In genomic region chr7:112679171-112679512, GRCm38 (mm10) we compare ENCODE assay signal across 9 mouse cellular contexts. TPM values are rescaled to one million over a fixed set of nuclear protein-coding genes. Genes with fewer than 3 reads are reported as not detected.
DNase-seq lines count a peak whose midpoint lies in the region; ATAC-seq and TF ChIP-seq lines count a peak whose summit lies in the region.
"Had no signal": no experiment of that assay in that cellular context is flagged by ENCODE, and none has a peak within 500 bp of the region (broad histone marks: within the 10 kb centered on the region; RNA-seq: fewer than 3 reads in every experiment).

Tead1 (plus strand) TSS chr7:112679318.

- TF ChIP-seq CTCF in cerebellum, adult 2 months (IDR thresholded peaks at IDR 0.05; ENCODE audit: borderline replicate concordance, insufficient read depth, low read depth, low read length) = no peak
- no peak for TF ChIP-seq CTCF in lung, embryonic 14.5 days (IDR thresholded peaks at IDR 0.05; ENCODE audit: low read depth)

- DNase-seq in Muller cell, postnatal 12 days (ENCODE audit: inconsistent ontology term) = peak; percentile 97
- peak; percentile 91 to 98 for DNase-seq in cerebellum, adult 2 months
- peak; percentile 67 to 94 for DNase-seq in frontal cortex, adult 2 months (ENCODE audit: extremely low spot score in 1 of 2, low spot score in 1 of 2)
- DNase-seq in heart, postnatal 4 days = peak; percentile 99
- peak; percentile 80 for DNase-seq in layer of hippocampus, adult 9-11 months
- peak; percentile 96 for DNase-seq in lung, embryonic 14.5 days
- peak; percentile 98 for DNase-seq in ovary, postnatal 36 days (ENCODE audit: low spot score)
- DNase-seq in thymus, postnatal 25 days = peak; percentile 40

- peak; percentile 51; the same call in 1 of the 2 replicates for TF ChIP-seq POLR2A in cerebellum, adult 2 months (IDR thresholded peaks at IDR 0.05; ENCODE audit: borderline replicate concordance, insufficient read depth, low read length)

- no peaks in the 10 kb centered on the region for H3K36me3 ChIP-seq in lung, embryonic 14.5 days (ENCODE audit: insufficient read depth)

- no peak within 1 kb of the TSS for H3K27ac ChIP-seq in cerebellum, adult 2 months (ENCODE audit: insufficient read depth, low read length)
- H3K27ac ChIP-seq in lung, embryonic 14.5 days (ENCODE audit: low read depth) = peak within 1 kb of the TSS; percentile 99

- WGBS in cerebellum, adult 2 months = 1% methylated on average over 55 of the region's 57 CpGs
- under 1% methylated on average over 41 of the region's 57 CpGs for WGBS in lung, embryonic 14.5 days

- H3K4me2 ChIP-seq in lung, embryonic 14.5 days = peak within 1 kb of the TSS; percentile 87

- no peaks in the 10 kb centered on the region for H3K27me3 ChIP-seq in cerebellum, adult 2 months (ENCODE audit: control insufficient read depth, insufficient read depth, low read length)
- H3K27me3 ChIP-seq in lung, embryonic 14.5 days (ENCODE audit: insufficient read depth, low read length) = no peaks in the 10 kb centered on the region

- peak within 1 kb of the TSS; percentile 99 for H3K9ac ChIP-seq in lung, embryonic 14.5 days

- H3K4me3 ChIP-seq in cerebellum, adult 2 months (replicated peaks; ENCODE audit: insufficient read depth, low read depth, low read length) = peak within 1 kb of the TSS; percentile 91
- H3K4me3 ChIP-seq in lung, embryonic 14.5 days (ENCODE audit: low read depth, low read length) = peak within 1 kb of the TSS; percentile 79

- no peaks in the 10 kb centered on the region; the same call in 1 of the 2 replicates for H3K4me1 ChIP-seq in cerebellum, adult 2 months (ENCODE audit: control insufficient read depth, insufficient read depth, low read length)
- peaks cover 14% of the 10 kb centered on the region for H3K4me1 ChIP-seq in lung, embryonic 14.5 days (ENCODE audit: insufficient read depth)

- H3K9me3 ChIP-seq in lung, embryonic 14.5 days (ENCODE audit: low read depth, low read length) = no peaks in the 10 kb centered on the region

- ATAC-seq in lung, embryonic 14.5 days (ENCODE audit: insufficient read depth) = peak; percentile 87

RNA-seq across cellular contexts. Expression of gene Tead1, which starts in this region (rescaled TPM):
- polyA plus RNA-seq in cerebellum, adult 2 months (2012; rRNA removed) = 7.2 and 8.8 TPM in 2 replicates
- polyA plus RNA-seq in frontal cortex, adult 2 months (2012; rRNA removed) = 8.1 TPM in 2 replicates
- total RNA-seq in heart, postnatal 4 days (2021) = 100 to 1,000 TPM; 180 to 186 TPM
- 26.5 and 27.6 TPM in 2 replicates for polyA plus RNA-seq in lung, embryonic 14.5 days (2014; fragmentation: Nextera tagmentation; extraction: Ambion mirVana)
- total RNA-seq: common myeloid progenitor, adult 5-6 weeks had no signal

Comparison
In these comparisons a context has a peak if more than half of its experiments do, and no peak if none do; other contexts are left out.
1. DNase-seq: peak in every context shown above with its lines; median percentile 99 in heart, postnatal 4 days; 98 in ovary, postnatal 36 days; 97 in Muller cell, postnatal 12 days; 96 in lung, embryonic 14.5 days; 94 in cerebellum, adult 2 months; 80 in frontal cortex, adult 2 months; 80 in layer of hippocampus, adult 9-11 months; 40 in thymus, postnatal 25 days.